Mouse (Mus musculus): ENCODE measurements around the gene U2af1. TPM values are rescaled to one million over a fixed set of nuclear protein-coding genes. Genes with fewer than 3 reads are reported as not detected.

The U2af1 gene
- 100 to 1,000 TPM; 304 to 307 TPM for total RNA-seq (2023)

GRCm38 (mm10) chr17:31658468-31659185 is at the start of gene U2af1:
Gene U2af1, minus strand, starts transcription at chr17:31658892.

GRCm38 (mm10) chr17:31677507-31677906 is 18.8 kb upstream of the U2af1 start, which contains the start of gene Cryaa:
Gene Cryaa, plus strand, starts transcription at chr17:31677807.

GRCm38 (mm10) chr17:31636942-31637811 is 21.5 kb downstream of the U2af1 start, which contains the start of gene Cbs:
Gene Cbs, minus strand, starts transcription at chr17:31637238.

Other genes starting within 250 kb of the U2af1 start
- gene Wdr4, start 138.9 kb downstream of the U2af1 start, total RNA-seq (2023), result 10 to 100 TPM; 29.8 to 33.8 TPM
- 100 to 1,000 TPM in 1 of 2 experiments, 10 to 100 TPM in 1; 73.5 to 102 TPM for gene Ndufv3, start 138.8 kb downstream of the U2af1 start, total RNA-seq (2023)
- gene Pknox1, start 94.2 kb downstream of the U2af1 start, total RNA-seq (2023), result 10 to 100 TPM; 33.2 to 37.4 TPM
- gene Cbs, start 21.7 kb downstream of the U2af1 start, total RNA-seq (2023), result under 1 TPM in 1 of 2 experiments, not detected in 1; 0.23 TPM
- gene Cryaa, start 18.9 kb upstream of the U2af1 start, total RNA-seq (2023), result not detected
- 100 to 1,000 TPM; 336 to 595 TPM for gene Sik1, start 196.9 kb upstream of the U2af1 start, total RNA-seq (2023)

All from B cell, adult 67 days (primary cell).